Mouse (Mus musculus): ENCODE results near the gene Epha5.

Gene Epha5

DNA sequence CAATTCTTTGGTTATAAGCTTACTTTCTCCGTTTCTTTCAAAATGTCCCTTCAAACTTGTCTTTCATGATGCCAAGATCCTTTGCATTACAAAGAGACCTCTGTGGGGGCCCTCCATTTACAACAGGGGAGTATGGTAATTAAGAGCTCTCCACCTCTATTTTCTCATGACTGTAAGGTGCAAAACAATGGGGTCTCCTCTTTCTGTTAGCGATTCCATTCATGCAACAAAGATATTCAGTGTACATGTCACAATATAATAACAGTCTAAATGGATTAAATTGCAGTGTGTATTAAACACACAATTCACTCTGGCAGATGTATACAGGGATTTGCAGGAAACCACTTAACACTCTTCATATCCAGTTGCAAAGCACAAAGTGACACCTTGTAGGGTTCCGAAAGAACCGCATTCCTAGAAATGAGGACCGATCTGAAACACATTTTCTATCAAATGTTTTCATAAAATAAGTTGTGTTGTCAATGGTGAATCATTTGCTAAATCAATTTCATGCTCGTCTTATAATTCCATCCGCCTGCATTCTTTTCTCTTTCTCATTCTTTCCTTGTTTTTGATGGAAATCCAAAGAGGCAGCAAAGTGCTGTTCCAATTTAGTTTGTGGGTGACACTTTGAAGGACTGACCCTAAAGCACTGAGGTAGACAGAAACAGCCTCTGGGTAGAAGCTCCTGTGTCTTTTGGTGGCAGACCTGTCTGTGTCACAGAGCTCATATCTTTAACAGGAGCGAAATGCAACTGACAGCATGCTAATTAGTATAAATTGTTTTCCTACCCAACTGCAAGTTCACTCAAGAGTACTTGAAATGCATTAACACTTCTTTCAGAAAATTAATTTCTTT, 118.1 kb downstream of the Epha5 start:
- DNase-seq (ENCODE audit: low spot score): no peak

DNA sequence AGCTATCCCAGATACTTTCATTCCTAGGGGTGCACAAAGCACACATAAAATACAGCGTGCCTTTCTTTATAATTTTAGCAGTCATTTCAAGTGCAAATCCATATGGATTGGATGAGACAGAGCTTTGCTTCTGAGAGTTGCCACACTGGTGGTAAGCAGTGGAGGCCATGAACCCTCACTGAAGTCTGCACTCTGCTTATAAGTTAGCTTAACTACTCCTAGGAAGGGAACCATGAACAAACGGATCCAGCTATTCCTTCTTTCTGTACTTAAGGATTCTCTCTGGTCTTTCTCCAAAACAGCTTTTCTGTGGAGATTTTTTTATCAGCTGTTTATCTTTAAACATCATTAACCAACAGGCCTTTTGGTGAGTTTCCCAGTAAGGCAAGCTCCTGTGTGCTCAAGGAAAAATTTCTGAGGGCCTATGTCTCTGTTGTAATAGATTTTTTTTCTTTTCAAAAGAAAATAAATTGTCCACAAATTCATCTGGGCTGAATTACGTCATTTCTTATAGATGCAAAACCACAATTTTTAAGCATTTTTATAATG, 127.7 kb downstream of the Epha5 start:
- no peak for DNase-seq (ENCODE audit: low spot score)

DNA sequence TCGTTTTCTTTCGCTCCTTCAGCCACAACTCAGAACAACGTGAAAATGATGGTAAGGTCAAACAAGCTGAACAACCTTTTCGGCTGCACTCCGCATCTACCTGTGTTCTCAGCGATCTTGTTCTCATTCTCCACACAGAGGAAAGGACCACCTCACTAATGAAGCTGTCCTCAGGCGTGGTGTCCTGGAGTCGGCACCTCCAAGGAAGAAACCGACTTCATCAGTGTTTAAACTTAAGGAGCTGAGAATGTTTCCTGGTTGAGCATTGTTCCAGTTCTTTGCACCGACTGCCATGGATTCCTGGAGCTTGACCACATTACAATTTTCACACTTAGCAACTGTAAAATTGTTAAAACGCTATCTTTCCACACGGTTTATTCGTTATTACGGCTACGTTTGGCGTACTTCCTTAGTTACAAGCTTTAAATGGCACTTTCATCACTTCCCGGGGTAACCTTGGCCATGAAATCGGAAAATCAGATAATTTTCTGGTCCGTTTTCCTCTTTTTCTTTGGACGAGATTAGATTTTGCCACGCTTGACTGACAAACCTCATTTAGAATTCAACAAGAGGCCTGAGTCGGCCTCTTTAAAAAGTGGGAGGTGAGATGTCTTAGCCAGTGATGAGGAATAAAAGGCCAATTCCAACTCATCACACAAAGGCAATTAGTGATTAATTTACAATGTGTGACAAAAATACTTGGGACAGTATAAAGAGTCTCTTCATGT, 135.7 kb downstream of the Epha5 start:
- DNase-seq (ENCODE audit: low spot score): no peak

DNA sequence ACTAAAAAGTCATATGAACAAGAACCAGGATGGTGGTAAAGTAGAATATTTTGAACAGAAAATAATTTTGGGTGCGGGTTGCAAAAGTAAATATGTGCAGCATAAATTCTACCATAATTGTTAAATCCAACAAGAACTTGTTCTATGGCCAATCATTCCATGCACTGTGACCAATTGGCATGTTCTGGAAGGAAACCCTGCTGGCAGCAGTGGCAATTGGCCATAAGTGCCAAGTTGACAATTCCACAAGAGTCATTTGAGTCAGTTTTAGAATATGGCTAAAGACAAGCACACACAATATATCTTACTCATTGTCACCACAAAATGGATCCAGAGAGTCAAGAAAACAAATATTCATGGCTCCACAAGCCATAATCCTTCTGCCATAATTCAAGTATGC, 140.2 kb downstream of the Epha5 start:
- DNase-seq (ENCODE audit: low spot score): no peak

DNA sequence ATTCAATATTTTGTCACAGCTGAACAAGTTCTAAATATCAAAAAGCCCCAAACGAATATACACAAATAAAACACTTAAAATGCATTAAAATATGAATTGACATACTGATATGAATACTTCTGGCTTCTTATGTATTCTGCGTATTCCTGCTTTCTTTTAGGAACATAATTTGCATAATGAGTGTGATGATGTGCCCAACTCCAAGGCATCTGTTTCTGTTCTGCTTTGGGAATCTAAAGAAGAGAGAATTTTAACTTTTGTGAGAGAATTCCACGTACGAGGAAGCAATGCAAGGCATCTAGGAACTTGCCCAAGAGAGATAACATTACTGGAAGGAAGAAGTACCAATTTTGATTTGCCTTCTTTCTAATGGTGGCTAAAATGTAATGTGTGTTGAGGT, 151.8 kb downstream of the Epha5 start:
- DNase-seq (ENCODE audit: low spot score): no peak

DNA sequence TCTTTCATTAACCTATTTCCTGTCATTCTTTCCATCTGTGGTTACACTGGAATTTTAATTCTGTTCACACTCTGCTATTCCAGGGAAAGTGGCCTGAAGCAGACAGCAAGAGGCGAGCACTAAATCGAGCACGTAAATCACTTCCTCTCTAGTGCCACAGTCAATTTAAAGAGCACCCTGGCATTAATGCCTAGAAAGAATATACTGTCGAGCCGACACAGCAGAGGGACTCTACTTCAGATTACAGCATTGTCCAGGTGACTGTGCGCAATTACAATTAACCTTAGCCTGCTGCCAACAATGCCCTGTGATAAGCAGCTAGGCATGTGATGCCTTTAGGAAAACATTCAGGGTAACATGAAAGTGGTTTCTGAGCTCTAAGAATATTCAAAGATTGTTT, 153.2 kb downstream of the Epha5 start:
- DNase-seq (ENCODE audit: low spot score): no peak

DNA sequence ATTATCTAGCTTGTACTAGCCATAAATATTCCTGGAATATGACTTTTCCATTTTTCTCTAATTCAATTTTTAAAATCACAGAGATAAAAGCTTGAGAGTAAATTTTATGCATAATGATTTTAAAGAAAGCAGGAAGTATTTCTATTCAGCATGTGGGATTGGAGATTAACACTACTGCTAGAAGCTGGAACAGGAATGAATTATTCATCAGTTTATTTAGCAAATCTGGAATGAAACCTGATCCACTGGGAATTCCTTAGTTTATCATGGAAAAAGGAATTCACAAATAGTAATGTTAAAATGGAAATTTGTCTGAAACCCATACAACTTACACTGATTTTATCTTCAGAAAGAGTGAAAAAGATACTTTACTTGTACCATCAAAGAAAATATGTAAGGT, 187.2 kb downstream of the Epha5 start:
- no peak for DNase-seq (ENCODE audit: low spot score)

DNA sequence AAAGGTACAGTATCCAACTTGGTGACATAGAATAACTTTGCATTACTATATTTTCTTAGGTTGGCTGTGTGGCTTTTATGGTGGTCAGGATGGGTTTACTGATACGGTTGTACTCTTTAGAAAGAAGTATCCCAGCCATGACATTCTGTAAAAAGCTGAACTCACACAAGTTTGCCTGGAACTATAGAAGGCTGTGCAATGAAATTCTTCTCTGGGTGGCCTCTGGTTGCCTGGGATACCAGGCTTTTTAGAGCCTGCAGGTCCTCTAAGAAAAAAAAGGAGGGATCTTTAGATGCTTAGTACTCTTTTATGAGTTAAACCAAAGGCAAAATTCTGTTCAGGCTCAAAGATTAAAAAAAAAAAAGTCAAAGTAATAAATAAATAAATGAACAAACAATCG, 208.6 kb downstream of the Epha5 start:
- no peak for DNase-seq (ENCODE audit: low spot score)

DNA sequence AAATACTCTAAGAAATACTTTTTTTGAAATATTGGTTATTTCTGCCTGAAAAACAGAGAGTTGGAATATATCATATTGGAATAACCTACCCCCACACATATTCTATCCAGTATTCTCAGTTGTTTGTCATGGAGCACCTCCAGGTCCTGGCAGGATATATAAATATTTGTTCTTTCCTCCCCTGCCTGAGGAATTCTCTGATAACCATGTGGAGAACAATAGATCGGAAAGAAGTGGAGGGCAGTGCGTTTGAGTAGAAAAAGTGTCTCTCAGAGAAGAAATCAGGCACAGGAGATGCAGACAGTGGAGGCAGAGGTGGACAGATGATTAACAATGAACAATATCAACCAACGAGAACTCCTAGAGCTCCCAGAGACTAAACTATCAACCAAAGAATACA, 223.8 kb downstream of the Epha5 start:
- no peak for DNase-seq (ENCODE audit: low spot score)

DNA sequence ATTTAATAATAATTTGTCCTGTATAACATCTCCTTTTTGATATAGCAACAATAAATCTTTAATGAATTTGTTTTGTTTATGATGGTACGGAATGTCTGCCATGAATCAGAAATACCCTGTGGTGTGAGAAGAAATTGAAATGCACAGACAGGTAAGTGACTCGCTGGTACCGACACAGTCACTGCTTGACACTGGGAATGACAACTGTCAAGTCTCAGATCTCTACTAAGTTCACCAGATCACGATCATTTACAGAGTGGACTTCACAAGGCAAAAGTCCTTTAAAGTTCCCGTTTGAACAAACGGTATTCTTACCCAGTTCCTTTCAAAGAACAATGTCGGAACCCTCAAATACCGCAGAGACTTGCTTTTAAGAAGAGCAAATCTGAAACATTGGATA, 233.0 kb downstream of the Epha5 start:
- no peak for DNase-seq (ENCODE audit: low spot score)

DNA sequence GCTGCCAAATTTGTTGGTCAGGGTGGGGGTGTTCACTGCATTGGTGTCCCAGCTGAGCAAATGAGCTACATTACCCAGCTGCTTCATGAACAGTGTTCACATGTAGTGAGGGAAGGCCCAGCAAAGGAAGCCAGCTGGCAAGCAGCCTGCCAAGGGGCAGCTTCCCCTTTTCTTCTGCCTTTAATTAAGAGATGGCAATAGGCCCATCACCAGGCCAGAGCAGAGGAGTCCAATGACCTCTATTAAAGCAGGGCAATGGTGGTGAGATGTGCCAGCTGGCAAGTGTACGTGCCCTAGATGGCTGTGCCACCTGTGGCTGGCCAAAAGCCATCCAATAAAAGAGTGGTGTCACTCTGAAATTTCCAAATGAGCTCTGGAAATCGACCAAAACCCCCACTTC, 264.1 kb downstream of the Epha5 start:
- DNase-seq (ENCODE audit: low spot score): peak; percentile 16

DNA sequence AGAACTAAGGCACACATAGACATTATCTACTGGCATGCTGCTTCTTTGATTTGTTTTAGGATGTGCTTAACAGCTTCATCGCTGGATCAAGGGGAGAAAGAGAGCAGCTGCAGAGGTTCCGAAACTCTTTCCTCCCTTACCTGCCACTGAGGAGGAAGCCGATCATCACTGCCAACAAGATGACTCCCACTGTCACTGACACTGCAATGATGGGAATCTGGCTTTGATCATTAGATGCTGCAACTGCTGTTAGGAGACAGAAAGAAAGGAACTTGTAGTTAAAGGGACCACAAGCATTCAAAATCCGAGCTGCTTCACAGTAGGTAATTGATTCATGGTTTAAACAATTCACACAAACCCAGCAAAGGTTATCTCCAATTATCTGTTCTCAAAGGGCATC, 275.0 kb downstream of the Epha5 start:
- no peak for DNase-seq (ENCODE audit: low spot score)

DNA sequence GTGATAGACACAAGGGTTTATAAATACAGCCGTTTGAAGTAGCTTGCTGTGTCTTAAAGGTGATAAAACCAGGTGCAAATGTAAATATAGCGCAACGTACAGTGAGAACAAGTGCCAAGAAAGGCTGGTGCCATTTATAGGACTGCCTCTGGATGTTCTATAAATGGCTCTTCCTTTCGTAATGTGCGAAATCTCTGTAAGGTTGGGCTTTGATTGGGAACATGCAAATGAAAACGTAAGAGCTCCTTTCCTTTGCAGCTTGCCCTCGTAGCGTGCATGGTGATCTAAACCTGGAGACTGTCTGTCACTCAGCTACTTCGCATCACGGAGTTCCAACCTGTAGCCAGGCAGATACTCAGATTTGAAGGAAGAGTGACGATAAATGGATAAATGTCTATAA, 321.2 kb downstream of the Epha5 start:
- no peak for DNase-seq (ENCODE audit: low spot score)

DNA sequence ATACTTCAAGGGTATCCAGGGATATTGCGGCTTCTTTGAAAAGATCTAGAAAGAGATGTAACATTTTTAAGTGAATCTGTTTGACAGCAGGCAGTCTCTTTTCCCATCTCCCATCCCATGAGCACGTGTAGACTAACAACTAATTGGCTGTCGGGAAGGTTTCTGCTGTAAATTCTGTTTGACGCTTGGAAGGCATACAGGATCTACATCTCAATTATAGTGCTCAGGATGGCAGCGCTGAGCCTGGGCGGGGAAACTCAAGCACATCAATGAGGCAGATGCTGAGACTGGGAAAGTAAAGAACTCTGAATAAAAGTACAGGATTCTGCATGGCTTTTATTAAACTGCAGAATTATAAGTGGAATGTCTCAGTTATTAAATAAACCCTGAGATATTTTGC, 335.9 kb downstream of the Epha5 start:
- DNase-seq (ENCODE audit: low spot score): no peak

DNA sequence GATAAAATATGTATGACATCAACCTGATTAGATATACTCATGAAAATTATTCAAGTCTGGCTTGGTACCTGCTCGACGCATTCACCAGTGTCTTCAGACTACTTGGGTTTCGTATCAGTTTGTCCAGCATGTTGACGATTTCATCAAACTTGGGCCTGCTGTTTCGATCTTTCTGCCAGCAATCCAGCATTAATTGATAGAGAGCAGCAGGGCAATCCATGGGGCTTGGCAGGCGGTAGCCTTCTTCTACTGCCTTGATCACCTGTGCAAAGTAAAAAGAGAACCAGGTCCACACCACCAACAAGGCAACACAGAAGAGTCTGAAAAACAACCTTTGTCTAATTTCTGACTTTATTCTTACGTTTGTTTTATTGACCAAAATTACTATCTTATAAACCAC, 346.2 kb downstream of the Epha5 start:
- DNase-seq (ENCODE audit: low spot score): no peak

DNA sequence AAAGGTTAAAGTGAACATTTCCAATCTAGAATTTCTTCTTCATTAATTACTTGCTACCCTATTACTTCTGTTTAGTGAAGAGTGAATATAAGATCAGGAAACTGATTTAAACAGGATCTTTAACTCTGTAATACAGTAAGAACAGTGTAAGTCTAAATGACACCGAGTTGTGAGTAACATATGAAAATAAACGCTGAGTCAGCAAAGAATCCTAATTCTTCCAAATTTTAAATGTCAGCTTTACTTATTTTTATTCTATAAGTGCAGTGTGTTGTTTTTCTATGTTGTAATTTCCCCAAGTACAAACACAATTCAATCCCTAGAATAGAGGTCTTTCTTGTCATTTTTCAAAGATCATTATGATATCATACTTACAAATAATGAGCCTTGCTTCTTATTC, 363.3 kb downstream of the Epha5 start:
- DNase-seq (ENCODE audit: low spot score): no peak

DNA sequence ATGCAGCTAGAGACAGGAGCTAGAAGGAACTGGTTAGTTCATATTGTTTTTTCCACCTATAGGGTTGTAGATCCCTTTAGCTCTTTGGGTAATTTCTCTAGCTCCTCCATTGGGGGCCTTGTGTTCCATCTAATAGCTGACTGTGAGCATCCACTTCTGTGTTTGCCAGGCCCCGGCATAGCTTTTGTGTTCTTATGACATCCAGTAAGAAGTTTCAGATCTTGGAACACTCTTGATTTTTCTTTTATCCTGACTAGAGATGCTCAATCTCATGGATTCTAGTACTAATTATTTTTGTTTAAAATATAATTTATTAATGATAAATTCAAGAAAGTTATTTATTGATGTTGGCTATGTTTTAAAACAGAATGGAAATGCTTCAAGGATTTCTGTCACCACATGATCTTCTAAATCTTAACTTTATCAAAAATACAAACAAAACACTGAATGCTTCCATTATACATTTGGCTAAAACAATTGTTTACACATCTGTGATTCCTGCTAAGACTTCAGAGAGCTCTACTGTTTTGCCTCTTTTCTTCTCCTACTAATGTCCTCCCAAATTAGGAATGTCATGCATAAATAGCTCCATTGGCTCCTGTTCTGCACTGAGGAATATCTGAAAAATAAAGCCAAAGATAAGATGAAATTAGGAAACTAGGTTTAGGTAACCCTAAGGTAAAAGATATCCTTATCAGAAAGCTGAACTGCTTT, 379.8 kb downstream of the Epha5 start:
- no peak for DNase-seq (ENCODE audit: low spot score)

All from layer of hippocampus, adult 9-10 months (tissue).